Mouse (Mus musculus) CH12.LX (cell line): ENCODE results near the gene Man1a. TPM values are rescaled to one million over a fixed set of nuclear protein-coding genes. Genes with fewer than 3 reads are reported as not detected.

Source experiments
- DNase-seq: peaks from one replicate; pipeline ENCODE4 v3.0.0-alpha.2; 2013; ENCODE audit errors: extremely low read depth
- H3K27ac ChIP-seq: 2 replicates; pipeline ENCODE4 v1.5.1; 2012; ENCODE audit warnings: low read depth, mild to moderate bottlenecking, control low read depth, moderate library complexity; ENCODE audit not compliant: insufficient read depth
- H3K27me3 ChIP-seq: replicated peaks from 2 replicates; pipeline ENCODE3; 2012; ENCODE audit warnings: inconsistent platforms
- H3K36me3 ChIP-seq, 2 experiments: replicated peaks in 1 of 2; 2 replicates each; pipeline versions ENCODE3 to v1.6.1; 2012; ENCODE audit warnings: inconsistent platforms in 1 of 2, low read length in 1 of 2, mild to moderate bottlenecking in 1 of 2, mixed read lengths in 1 of 2, moderate library complexity in 1 of 2; ENCODE audit not compliant: control insufficient read depth in 1 of 2, insufficient read depth in 1 of 2
- H3K4me1 ChIP-seq, 2 experiments: 2 replicates each; pipeline ENCODE4 v1.6.1; 2012; ENCODE audit warnings: inconsistent platforms in 1 of 2, moderate library complexity in 1 of 2; ENCODE audit not compliant: insufficient read depth in 2 of 2, control insufficient read depth in 1 of 2
- H3K4me2 ChIP-seq: 2 replicates; pipeline ENCODE4 v1.6.1; 2012; ENCODE audit warnings: low read depth, mild to moderate bottlenecking, control low read depth; ENCODE audit not compliant: poor library complexity, insufficient read depth, severe bottlenecking
- H3K4me3 ChIP-seq, 3 experiments: fragments of 150-350 bp in 1 of 3; sonication (generic) in 1 of 3; replicated peaks in 1 of 3; 2 replicates each; pipeline versions ENCODE3 to v1.5.1; 2011 to 2012; ENCODE audit warnings: low read depth in 2 of 3, low read length in 2 of 3, mild to moderate bottlenecking in 2 of 3, moderate library complexity in 2 of 3, control low read depth in 1 of 3, improper control_type of control experiment in 1 of 3, inconsistent platforms in 1 of 3, mixed read lengths in 1 of 3; ENCODE audit not compliant: poor library complexity in 1 of 3
- H3K79me2 ChIP-seq: replicated peaks from 2 replicates; pipeline ENCODE4 v1.6.1; 2012; ENCODE audit warnings: mild to moderate bottlenecking, moderate library complexity; ENCODE audit not compliant: control insufficient read depth, poor library complexity, insufficient read depth, severe bottlenecking; ENCODE audit errors: extremely low read depth
- H3K9ac ChIP-seq: 2 replicates; pipeline ENCODE4 v1.6.1; 2012; ENCODE audit warnings: low read depth, mild to moderate bottlenecking, control low read depth, moderate library complexity; ENCODE audit not compliant: insufficient read depth
- H3K9me3 ChIP-seq: replicated peaks from 2 replicates; pipeline ENCODE3; 2012; ENCODE audit warnings: low read length, inconsistent platforms, mixed read lengths
- BHLHE40 ChIP-seq: IDR thresholded peaks from 2 replicates; pipeline ENCODE4 v1.6.1; 2011; ENCODE audit warnings: mild to moderate bottlenecking, low read depth, low read length, improper control_type of control experiment
- ELF1 ChIP-seq: IDR thresholded peaks from 2 replicates; pipeline ENCODE4 v1.6.1; 2014; ENCODE audit warnings: low read depth, mild to moderate bottlenecking, inconsistent platforms, low read length, improper control_type of control experiment
- JUND ChIP-seq: conservative IDR thresholded peaks from 2 replicates; pipeline ENCODE4 v1.6.1; 2011; ENCODE audit warnings: low read depth, low read length, improper control_type of control experiment
- KAT2A ChIP-seq: IDR thresholded peaks from 2 replicates; pipeline ENCODE4 v1.6.1; 2012; ENCODE audit warnings: low read length, improper control_type of control experiment, inconsistent platforms; ENCODE audit not compliant: insufficient replicate concordance
- MAZ ChIP-seq: IDR thresholded peaks from 2 replicates; pipeline ENCODE4 v1.6.1; 2012; ENCODE audit warnings: low read depth, mild to moderate bottlenecking, inconsistent platforms, low read length, improper control_type of control experiment, moderate library complexity
- MEF2A ChIP-seq: IDR thresholded peaks from 2 replicates; pipeline ENCODE4 v1.6.1; 2014; ENCODE audit warnings: low read depth, mild to moderate bottlenecking, inconsistent platforms, low read length, improper control_type of control experiment, borderline replicate concordance
- MXI1 ChIP-seq: IDR thresholded peaks from 2 replicates; pipeline ENCODE4 v1.6.1; 2011; ENCODE audit warnings: mild to moderate bottlenecking, low read depth, low read length, improper control_type of control experiment
- MYC ChIP-seq: IDR thresholded peaks from 2 replicates; pipeline ENCODE4 v1.6.1; 2011; ENCODE audit warnings: low read depth, mild to moderate bottlenecking, improper control_type of control experiment, low read length
- NELFE ChIP-seq: IDR thresholded peaks from 2 replicates; pipeline ENCODE4 v1.6.1; 2011; ENCODE audit warnings: low read depth, low read length, improper control_type of control experiment
- SIN3A ChIP-seq: IDR thresholded peaks from 2 replicates; pipeline ENCODE4 v1.6.1; 2012; ENCODE audit warnings: low read length, improper control_type of control experiment, inconsistent platforms
- SMC3 ChIP-seq: IDR thresholded peaks from 2 replicates; pipeline ENCODE4 v1.6.1; 2011; ENCODE audit warnings: low read depth, low read length, improper control_type of control experiment
- USF1 ChIP-seq: IDR thresholded peaks from 2 replicates; pipeline ENCODE4 v1.6.1; 2014; ENCODE audit warnings: low read depth, mild to moderate bottlenecking, inconsistent platforms, low read length, improper control_type of control experiment
- USF2 ChIP-seq: conservative IDR thresholded peaks from 2 replicates; pipeline ENCODE4 v1.6.1; 2011; ENCODE audit warnings: low read depth, low read length, improper control_type of control experiment
- ZMIZ1 ChIP-seq: IDR thresholded peaks from 2 replicates; pipeline ENCODE4 v1.6.1; 2012; ENCODE audit warnings: low read depth, mild to moderate bottlenecking, inconsistent platforms, low read length, improper control_type of control experiment
- dilution Hi-C: fragments of 300-500 bp; cut with MboI; formaldehyde crosslinking; loops from 2 replicates; pipeline ENCODE4 v1.14.3; 2020; ENCODE audit warnings: low sequenced_read_pairs; ENCODE audit not compliant: extremely low pct_unique_long_range_greater_than_20kb, extremely low pct_ligation_motif_present
- in situ Hi-C: fragments of 300-500 bp; cut with MboI; formaldehyde crosslinking; loops from 3 replicates; pipeline ENCODE4 v1.14.3; 2019; ENCODE audit warnings: low sequenced_read_pairs, low pct_ligation_motif_present, low pct_unique_long_range_greater_than_20kb, mixed read lengths
- polyA plus RNA-seq: library from polyadenylated mRNA; unstranded; fragments of >175 nt; gene quantifications from 2 replicates; pipeline ENCODE4 v1.2.1, GENCODE M21; 2012; ENCODE audit warnings: low read depth; ENCODE audit not compliant: insufficient read length
- total RNA-seq, 2 experiments: library from RNA; depleted of rRNA; stranded (reverse); fragments of 300-350 nt in 1 of 2; fragments of >200 nt in 1 of 2; gene quantifications; 2 replicates each; pipeline ENCODE4 v1.2.3; 2012 to 2014

The Man1a gene
- total and polyA plus RNA-seq, 3 experiments: 104 to 211 (median 191) TPM

DNA sequence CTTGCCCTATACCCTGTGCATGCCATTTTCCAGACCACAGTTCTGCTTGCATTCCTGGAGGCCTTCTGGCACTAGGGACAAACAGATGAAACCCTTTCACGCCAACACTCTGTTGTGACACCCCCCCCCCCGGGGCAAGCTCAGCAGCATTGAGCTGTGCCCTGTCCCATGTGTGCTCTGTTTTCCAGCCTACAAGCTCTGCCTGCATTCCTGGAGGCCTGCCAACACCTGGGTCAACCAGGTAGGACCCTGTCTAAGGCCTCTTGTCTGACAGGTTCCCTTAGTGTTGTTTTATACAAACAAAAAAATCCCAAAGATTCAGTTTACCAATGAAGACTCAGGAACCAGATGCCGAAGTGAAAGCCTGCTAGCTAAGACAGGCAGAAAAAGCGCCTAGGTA lies 27.3 kb upstream of the Man1a start (continued):
- TF ChIP-seq USF2: no peak

- Histone ChIP-seq H3K27ac (no peak overlapping the region), H3K79me2 (no peaks in the 10 kb centered on the region), H3K4me1 (no peaks in the 10 kb centered on the region), H3K36me3 (no peaks in the 10 kb centered on the region), H3K4me3 (no peak overlapping the region), H3K27me3 (no peaks in the 10 kb centered on the region), H3K4me2 (no peak overlapping the region), H3K9me3 (no peaks in the 10 kb centered on the region), H3K9ac (no peak overlapping the region)
- TF ChIP-seq NELFE (no peak), JUND (no peak), MAZ (no peak)
- dilution Hi-C loops (no loop called here), in situ Hi-C loops (no loop called here)
- DNase-seq: no peak
Measured at GRCm38 (mm10) chr10:54092081-54092480, 15.7 kb upstream of the Man1a start.

- no peaks in the 10 kb centered on the region for H3K79me2 ChIP-seq
- TF ChIP-seq USF1 (no peak), ELF1 (no peak), BHLHE40 (no peak), ZMIZ1 (no peak), MEF2A (no peak), KAT2A (no peak), SMC3 (no peak), SIN3A (no peak), USF2 (no peak), MYC (no peak), MXI1 (no peak)
- TF ChIP-seq, all 38 proteins: peak for 0
- in situ Hi-C loops (no loop called here), dilution Hi-C loops (no loop called here)
- no peaks in the 10 kb centered on the region for H3K4me1 ChIP-seq
- H3K4me2 ChIP-seq: no peak overlapping the region
- DNase-seq: no peak
- H3K4me3 ChIP-seq: no peak overlapping the region
- no peaks in the 10 kb centered on the region for H3K9me3 ChIP-seq
- no peak overlapping the region for H3K27ac ChIP-seq
- H3K36me3 ChIP-seq: no peaks in the 10 kb centered on the region
- H3K27me3 ChIP-seq: no peaks in the 10 kb centered on the region
- no peak overlapping the region for H3K9ac ChIP-seq
Measured at GRCm38 (mm10) chr10:54089923-54090322, 13.5 kb upstream of the Man1a start.
